Mouse (Mus musculus) kidney, postnatal 0 days (tissue): ENCODE data around the gene Rhox4g. TPM values are rescaled to one million over a fixed set of nuclear protein-coding genes. Genes with fewer than 3 reads are reported as not detected.

Experiments used
- polyA plus RNA-seq: library from polyadenylated mRNA; unstranded; fragments of >200 nt; fragmentation: Nextera tagmentation; extraction: Ambion mirVana; gene quantifications from 2 replicates; pipeline ENCODE4 v1.2.1, GENCODE M21; 2015

Gene Rhox4g
- polyA plus RNA-seq, 1 experiment from 2014 or later: not detected

Other genes with a start within 250 kb of the Rhox4g start
- gene Rhox2b, start 239.3 kb downstream of the Rhox4g start, polyA plus RNA-seq: not detected in 2 replicates
- not detected in 2 replicates for gene Rhox4b, start 218.8 kb downstream of the Rhox4g start, polyA plus RNA-seq
- not detected in 2 replicates for gene Rhox2c, start 197.6 kb downstream of the Rhox4g start, polyA plus RNA-seq
- gene Rhox3c, start 192.7 kb downstream of the Rhox4g start, polyA plus RNA-seq: not detected in 2 replicates
- gene Rhox4c, start 171.0 kb downstream of the Rhox4g start, polyA plus RNA-seq: not detected in 2 replicates
- not detected in 2 replicates for gene Rhox2d, start 157.9 kb downstream of the Rhox4g start, polyA plus RNA-seq
- not detected in 2 replicates for gene Rhox4d, start 137.0 kb downstream of the Rhox4g start, polyA plus RNA-seq
- not detected in 2 replicates for gene Rhox2e, start 120.9 kb downstream of the Rhox4g start, polyA plus RNA-seq
- not detected in 2 replicates for gene Rhox3e, start 109.3 kb downstream of the Rhox4g start, polyA plus RNA-seq
- not detected in 2 replicates for gene Rhox4e, start 93.9 kb downstream of the Rhox4g start, polyA plus RNA-seq
- gene Rhox2f, start 79.9 kb downstream of the Rhox4g start, polyA plus RNA-seq: not detected in 2 replicates
- gene Rhox3f, start 70.3 kb downstream of the Rhox4g start, polyA plus RNA-seq: not detected in 2 replicates
- not detected in 2 replicates for gene Rhox4f, start 43.6 kb downstream of the Rhox4g start, polyA plus RNA-seq
- gene Rhox3g, start 22.7 kb downstream of the Rhox4g start, polyA plus RNA-seq: not detected in 2 replicates
- gene Rhox2g, start 7.9 kb downstream of the Rhox4g start, polyA plus RNA-seq: not detected in 2 replicates
- gene Rhox3h, start 17.4 kb upstream of the Rhox4g start, polyA plus RNA-seq: not detected in 2 replicates
- not detected in 2 replicates for gene Rhox2h, start 21.9 kb upstream of the Rhox4g start, polyA plus RNA-seq
- gene Rhox5, start 153.5 kb upstream of the Rhox4g start, polyA plus RNA-seq: 0.54 and 0.58 TPM in 2 replicates
- not detected in 2 replicates for gene Rhox6, start 175.6 kb upstream of the Rhox4g start, polyA plus RNA-seq
- not detected in 2 replicates for gene Rhox7a, start 180.4 kb upstream of the Rhox4g start, polyA plus RNA-seq
- not detected in 2 replicates for gene Rhox8, start 227.6 kb upstream of the Rhox4g start, polyA plus RNA-seq
- gene Rhox7b, start 245.9 kb upstream of the Rhox4g start, polyA plus RNA-seq: not detected in 2 replicates